Mouse (Mus musculus): ENCODE results near the gene Foxj3. TPM values are rescaled to one million over a fixed set of nuclear protein-coding genes. Genes with fewer than 3 reads are reported as not detected.

Foxj3 gene
- polyA plus RNA-seq, 1 experiment, result 47.9 TPM

- Histone ChIP-seq H3K4me3 (ENCODE audit: low read depth, low read length) (no peak overlapping the region), H3K4me1 (ENCODE audit: control insufficient read depth, insufficient read depth, low read length) (peaks cover 5% of the 10 kb centered on the region), H3K36me3 (ENCODE audit: control insufficient read depth, insufficient read depth, low read length, poor library complexity, severe bottlenecking) (no peaks in the 10 kb centered on the region), H3K9ac (ENCODE audit: low read depth, poor library complexity, severe bottlenecking) (no peak overlapping the region), H3K9me3 (replicated peaks; ENCODE audit: control insufficient read depth, insufficient read depth, low read length, poor library complexity, severe bottlenecking) (no peaks in the 10 kb centered on the region), H3K27ac (ENCODE audit: insufficient read depth, low read length) (no peak overlapping the region), H3K27me3 (ENCODE audit: control insufficient read depth, insufficient read depth, low read length, poor library complexity, severe bottlenecking) (no peaks in the 10 kb centered on the region)
- no peak for TF ChIP-seq POLR2A (IDR thresholded peaks at IDR 0.05; ENCODE audit: insufficient read depth, low read length)
- TF ChIP-seq EP300 (IDR thresholded peaks at IDR 0.05; ENCODE audit: insufficient read depth, low read depth, low read length), result no peak
- TF ChIP-seq CTCF (IDR thresholded peaks at IDR 0.05; ENCODE audit: low read depth, low read length), result no peak
These were observed 98.3 kb downstream of the Foxj3 start for GRCm38 (mm10) chr4:119634908-119635660.

GRCm38 (mm10) chr4:119635686-119636085 is 98.9 kb downstream of the Foxj3 start:
- Histone ChIP-seq H3K9me3 (replicated peaks; ENCODE audit: control insufficient read depth, insufficient read depth, low read length, poor library complexity, severe bottlenecking) (no peaks in the 10 kb centered on the region), H3K4me3 (ENCODE audit: low read depth, low read length) (no peak overlapping the region)

DNA sequence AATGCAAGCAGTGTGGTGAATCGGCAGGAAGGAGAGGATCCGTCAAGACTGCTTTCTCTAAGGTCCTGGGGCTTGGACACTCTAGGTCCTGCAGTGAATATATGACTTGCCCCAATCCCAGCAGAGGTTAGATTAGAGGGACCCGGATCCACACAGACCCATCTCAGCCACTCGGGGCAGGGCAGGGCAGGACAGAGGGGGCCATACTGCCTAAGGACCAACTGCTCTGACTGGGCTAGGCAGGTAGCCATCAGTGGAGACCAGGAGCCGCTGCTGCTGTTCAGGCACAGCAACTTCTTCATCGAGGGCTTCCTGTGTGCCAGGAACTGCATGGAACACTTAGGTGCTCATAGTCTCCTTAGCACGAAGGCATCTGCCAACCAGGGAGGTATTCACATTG is 99.9 kb downstream of the Foxj3 start:
- Histone ChIP-seq H3K36me3 (ENCODE audit: control insufficient read depth, insufficient read depth, low read length, poor library complexity, severe bottlenecking) (no peaks in the 10 kb centered on the region), H3K27me3 (ENCODE audit: control insufficient read depth, insufficient read depth, low read length, poor library complexity, severe bottlenecking) (no peaks in the 10 kb centered on the region), H3K4me3 (ENCODE audit: low read depth, low read length) (no peak overlapping the region), H3K9ac (ENCODE audit: low read depth, poor library complexity, severe bottlenecking) (no peak overlapping the region), H3K9me3 (replicated peaks; ENCODE audit: control insufficient read depth, insufficient read depth, low read length, poor library complexity, severe bottlenecking) (no peaks in the 10 kb centered on the region), H3K4me1 (ENCODE audit: control insufficient read depth, insufficient read depth, low read length) (no peaks in the 10 kb centered on the region), H3K27ac (ENCODE audit: insufficient read depth, low read length) (no peak overlapping the region)
- TF ChIP-seq EP300 (IDR thresholded peaks at IDR 0.05; ENCODE audit: insufficient read depth, low read depth, low read length) (no peak), CTCF (IDR thresholded peaks at IDR 0.05; ENCODE audit: low read depth, low read length) (no peak), POLR2A (IDR thresholded peaks at IDR 0.05; ENCODE audit: insufficient read depth, low read length) (no peak)

More at GRCm38 (mm10) chr4:119635686-119636085, 98.9 kb downstream of the Foxj3 start:
- no peaks in the 10 kb centered on the region for H3K36me3 ChIP-seq (ENCODE audit: control insufficient read depth, insufficient read depth, low read length, poor library complexity, severe bottlenecking)
- H3K9ac ChIP-seq (ENCODE audit: low read depth, poor library complexity, severe bottlenecking), result no peak overlapping the region
- H3K27ac ChIP-seq (ENCODE audit: insufficient read depth, low read length), result no peak overlapping the region
- TF ChIP-seq CTCF (IDR thresholded peaks at IDR 0.05; ENCODE audit: low read depth, low read length) (no peak), EP300 (IDR thresholded peaks at IDR 0.05; ENCODE audit: insufficient read depth, low read depth, low read length) (no peak), POLR2A (IDR thresholded peaks at IDR 0.05; ENCODE audit: insufficient read depth, low read length) (no peak)
- H3K27me3 ChIP-seq (ENCODE audit: control insufficient read depth, insufficient read depth, low read length, poor library complexity, severe bottlenecking), result no peaks in the 10 kb centered on the region
- peaks cover 5% of the 10 kb centered on the region for H3K4me1 ChIP-seq (ENCODE audit: control insufficient read depth, insufficient read depth, low read length)

- Histone ChIP-seq H3K9me3 (replicated peaks; ENCODE audit: control insufficient read depth, insufficient read depth, low read length, poor library complexity, severe bottlenecking) (no peaks in the 10 kb centered on the region), H3K36me3 (ENCODE audit: control insufficient read depth, insufficient read depth, low read length, poor library complexity, severe bottlenecking) (no peaks in the 10 kb centered on the region), H3K27ac (ENCODE audit: insufficient read depth, low read length) (no peak within 1 kb of the TSS), H3K9ac (ENCODE audit: low read depth, poor library complexity, severe bottlenecking) (no peak within 1 kb of the TSS), H3K27me3 (ENCODE audit: control insufficient read depth, insufficient read depth, low read length, poor library complexity, severe bottlenecking) (no peaks in the 10 kb centered on the region), H3K4me3 (ENCODE audit: low read depth, low read length) (no peak within 1 kb of the TSS), H3K4me1 (ENCODE audit: control insufficient read depth, insufficient read depth, low read length) (no peaks in the 10 kb centered on the region)
- TF ChIP-seq EP300 (IDR thresholded peaks at IDR 0.05; ENCODE audit: insufficient read depth, low read depth, low read length) (no peak), CTCF (IDR thresholded peaks at IDR 0.05; ENCODE audit: low read depth, low read length) (no peak), POLR2A (IDR thresholded peaks at IDR 0.05; ENCODE audit: insufficient read depth, low read length) (no peak)
These were observed 100.5 kb downstream of the Foxj3 start, which contains the start of gene Guca2a for GRCm38 (mm10) chr4:119637176-119637845. TSS of gene Guca2a (plus strand) at chr4:119637704.

- TF ChIP-seq CTCF (IDR thresholded peaks at IDR 0.05; ENCODE audit: low read depth, low read length) (no peak), POLR2A (IDR thresholded peaks at IDR 0.05; ENCODE audit: insufficient read depth, low read length) (no peak), EP300 (IDR thresholded peaks at IDR 0.05; ENCODE audit: insufficient read depth, low read depth, low read length) (no peak)
These were observed 101.1 kb downstream of the Foxj3 start for GRCm38 (mm10) chr4:119637946-119638345.

DNA sequence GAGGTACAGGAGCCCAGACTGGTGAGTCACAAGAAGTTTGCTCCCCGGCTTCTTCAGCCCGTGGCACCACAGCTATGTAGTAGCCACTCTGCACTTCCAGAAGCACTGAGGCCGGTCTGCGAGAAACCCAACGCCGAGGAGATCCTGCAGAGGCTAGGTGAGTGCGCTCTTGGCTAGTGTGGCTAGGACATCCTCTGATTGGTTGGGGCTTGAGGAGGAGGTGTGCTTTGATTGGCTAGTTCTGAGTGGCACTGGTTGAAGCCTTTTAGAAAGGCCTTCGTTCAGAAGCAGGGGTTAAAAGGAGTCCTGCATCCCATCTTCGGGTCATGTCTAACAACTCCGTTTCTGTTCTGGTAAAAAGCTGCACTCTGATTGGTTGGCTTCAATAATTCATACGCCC is 101.9 kb downstream of the Foxj3 start:
- no peak overlapping the region for H3K27ac ChIP-seq (ENCODE audit: insufficient read depth, low read length)
- H3K36me3 ChIP-seq (ENCODE audit: control insufficient read depth, insufficient read depth, low read length, poor library complexity, severe bottlenecking), result no peaks in the 10 kb centered on the region
- H3K4me3 ChIP-seq (ENCODE audit: low read depth, low read length), result no peak overlapping the region
- TF ChIP-seq POLR2A (IDR thresholded peaks at IDR 0.05; ENCODE audit: insufficient read depth, low read length) (no peak), CTCF (IDR thresholded peaks at IDR 0.05; ENCODE audit: low read depth, low read length) (no peak), EP300 (IDR thresholded peaks at IDR 0.05; ENCODE audit: insufficient read depth, low read depth, low read length) (no peak)
- H3K9me3 ChIP-seq (replicated peaks; ENCODE audit: control insufficient read depth, insufficient read depth, low read length, poor library complexity, severe bottlenecking), result peaks cover 8% of the 10 kb centered on the region
- H3K9ac ChIP-seq (ENCODE audit: low read depth, poor library complexity, severe bottlenecking), result no peak overlapping the region
- H3K27me3 ChIP-seq (ENCODE audit: control insufficient read depth, insufficient read depth, low read length, poor library complexity, severe bottlenecking), result no peaks in the 10 kb centered on the region
- no peaks in the 10 kb centered on the region for H3K4me1 ChIP-seq (ENCODE audit: control insufficient read depth, insufficient read depth, low read length)

More at GRCm38 (mm10) chr4:119637946-119638345, 101.1 kb downstream of the Foxj3 start:
- Histone ChIP-seq H3K4me3 (ENCODE audit: low read depth, low read length) (no peak overlapping the region), H3K27ac (ENCODE audit: insufficient read depth, low read length) (no peak overlapping the region), H3K36me3 (ENCODE audit: control insufficient read depth, insufficient read depth, low read length, poor library complexity, severe bottlenecking) (no peaks in the 10 kb centered on the region), H3K9me3 (replicated peaks; ENCODE audit: control insufficient read depth, insufficient read depth, low read length, poor library complexity, severe bottlenecking) (peaks cover 5% of the 10 kb centered on the region), H3K4me1 (ENCODE audit: control insufficient read depth, insufficient read depth, low read length) (no peaks in the 10 kb centered on the region), H3K9ac (ENCODE audit: low read depth, poor library complexity, severe bottlenecking) (no peak overlapping the region), H3K27me3 (ENCODE audit: control insufficient read depth, insufficient read depth, low read length, poor library complexity, severe bottlenecking) (no peaks in the 10 kb centered on the region)
